ENCODE assay signal across 29 mouse cellular contexts in the genomic region with DNA sequence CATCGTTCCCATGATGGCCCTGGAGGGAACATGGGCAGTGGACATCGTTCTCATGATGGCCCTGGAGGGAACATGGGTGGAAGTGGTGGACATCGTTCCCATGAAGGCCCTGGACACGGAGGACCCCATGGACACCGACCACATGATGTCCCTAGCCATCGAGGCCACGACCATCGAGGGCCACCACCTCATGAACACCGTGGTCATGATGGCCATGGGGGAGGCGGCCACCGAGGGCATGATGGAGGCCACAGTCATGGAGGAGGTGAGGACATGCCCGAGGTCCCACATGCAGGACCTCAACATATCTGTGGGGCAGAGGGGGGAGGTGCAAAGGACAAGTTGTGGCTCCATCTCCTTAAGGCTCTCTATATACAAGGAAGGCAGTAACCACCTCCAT. TPM values are rescaled to one million over a fixed set of nuclear protein-coding genes. Genes with fewer than 3 reads are reported as not detected.
DNase-seq lines count a peak whose midpoint lies in the region; ATAC-seq and TF ChIP-seq lines count a peak whose summit lies in the region.
"Had no signal": no experiment of that assay in that cellular context is flagged by ENCODE, and none has a peak within 500 bp of the region (broad histone marks: within the 10 kb centered on the region; RNA-seq: fewer than 3 reads in every experiment).

No protein-coding gene starts in this region.

- H3K9ac ChIP-seq in forebrain, embryonic 12.5 days: no peak overlapping the region
- H3K9ac ChIP-seq in forebrain, embryonic 16.5 days (replicated peaks; ENCODE audit: low read depth, low read length): no peak overlapping the region
- H3K9ac ChIP-seq in liver, postnatal 0 days (replicated peaks): no peak overlapping the region
- H3K9ac ChIP-seq in midbrain, embryonic 15.5 days: no peak overlapping the region
- H3K9ac ChIP-seq in midbrain, postnatal 0 days (replicated peaks; ENCODE audit: low read length, poor library complexity, severe bottlenecking): no peak overlapping the region
- H3K9ac ChIP-seq: heart, embryonic 15.5 days; limb, embryonic 15.5 days; liver, embryonic 15.5 days; neural tube, embryonic 12.5 days had no signal

- DNase-seq in liver, postnatal 0 days: peak; percentile 14
- DNase-seq in liver: no peak
- DNase-seq in midbrain, postnatal 0 days (ENCODE audit: low spot score): no peak
- DNase-seq in T-cell, adult 2 months (ENCODE audit: low spot score): no peak
- DNase-seq: adrenal gland, adult 8-10 months; cerebellum, postnatal 36 days; embryo, embryonic 11 days; gastrocnemius, adult 2 months; heart, postnatal 36 days; kidney, adult 11 months; kidney, postnatal 14 days; left cerebral cortex, postnatal 4 days; lung, postnatal 14 days; right cerebral cortex, postnatal 14 days; thymus, postnatal 14 days had no signal

- H3K4me2 ChIP-seq in forebrain, embryonic 12.5 days: no peak overlapping the region
- no peak overlapping the region for H3K4me2 ChIP-seq in forebrain, embryonic 16.5 days (ENCODE audit: low read length)
- no peak overlapping the region for H3K4me2 ChIP-seq in liver, postnatal 0 days (ENCODE audit: low read depth, low read length)
- H3K4me2 ChIP-seq in midbrain, embryonic 15.5 days: no peak overlapping the region
- H3K4me2 ChIP-seq in midbrain, postnatal 0 days (ENCODE audit: low read depth, low read length, poor library complexity, severe bottlenecking): no peak overlapping the region
- H3K4me2 ChIP-seq in myocyte (ENCODE audit: low read depth): no peak overlapping the region
- H3K4me2 ChIP-seq: heart, embryonic 15.5 days; limb, embryonic 15.5 days; liver, embryonic 15.5 days; neural tube, embryonic 12.5 days had no signal

- H3K36me3 ChIP-seq in forebrain, embryonic 12.5 days (replicated peaks): peaks cover 58% of the 10 kb centered on the region
- H3K36me3 ChIP-seq in forebrain, embryonic 16.5 days (ENCODE audit: control insufficient read depth, insufficient read depth): peaks cover 28% of the 10 kb centered on the region
- peaks cover 48% of the 10 kb centered on the region for H3K36me3 ChIP-seq in liver, postnatal 0 days (replicated peaks; ENCODE audit: insufficient read depth, low read length)
- peaks cover 52% of the 10 kb centered on the region for H3K36me3 ChIP-seq in midbrain, embryonic 15.5 days (replicated peaks)
- H3K36me3 ChIP-seq in midbrain, postnatal 0 days (ENCODE audit: insufficient read depth, low read length): peaks cover 41% of the 10 kb centered on the region
- peaks cover 37% of the 10 kb centered on the region for H3K36me3 ChIP-seq in myocyte (ENCODE audit: control insufficient read depth, insufficient read depth)

- H3K27me3 ChIP-seq in forebrain, embryonic 12.5 days: no peaks in the 10 kb centered on the region
- no peaks in the 10 kb centered on the region for H3K27me3 ChIP-seq in forebrain, embryonic 16.5 days (replicated peaks; ENCODE audit: control insufficient read depth, insufficient read depth, low read length)
- H3K27me3 ChIP-seq in liver, postnatal 0 days (ENCODE audit: insufficient read depth, low read length): no peaks in the 10 kb centered on the region
- H3K27me3 ChIP-seq in midbrain, embryonic 15.5 days (replicated peaks): no peaks in the 10 kb centered on the region
- no peaks in the 10 kb centered on the region for H3K27me3 ChIP-seq in midbrain, postnatal 0 days (ENCODE audit: insufficient read depth, low read length)
- H3K27me3 ChIP-seq in myocyte (ENCODE audit: control insufficient read depth, insufficient read depth, insufficient read length): no peaks in the 10 kb centered on the region
- H3K27me3 ChIP-seq: CH12.LX; heart, embryonic 15.5 days; limb, embryonic 15.5 days; liver, embryonic 15.5 days; neural tube, embryonic 12.5 days; Patski had no signal

- TF ChIP-seq POLR2A in myocyte (IDR thresholded peaks at IDR 0.05; ENCODE audit: insufficient read length, low read depth): peak; percentile 2

- no peak for TF ChIP-seq CTCF in liver, postnatal 0 days (IDR thresholded peaks at IDR 0.05; ENCODE audit: low read depth)
- no peak for TF ChIP-seq CTCF in midbrain, postnatal 0 days (IDR thresholded peaks at IDR 0.05)

- no peak overlapping the region for H3K4me3 ChIP-seq in forebrain, embryonic 12.5 days (replicated peaks)
- H3K4me3 ChIP-seq in forebrain, embryonic 16.5 days (replicated peaks; ENCODE audit: low read length): no peak overlapping the region
- no peak overlapping the region for H3K4me3 ChIP-seq in liver, postnatal 0 days (ENCODE audit: low read depth, low read length)
- no peak overlapping the region for H3K4me3 ChIP-seq in midbrain, embryonic 15.5 days
- no peak overlapping the region for H3K4me3 ChIP-seq in midbrain, postnatal 0 days (ENCODE audit: low read depth, low read length)
- no peak overlapping the region for H3K4me3 ChIP-seq in myocyte
- H3K4me3 ChIP-seq: forebrain, embryonic 10.5 days; gastrocnemius, adult 2 months; heart, embryonic 15.5 days; limb, embryonic 15.5 days; liver, embryonic 15.5 days; midbrain, embryonic 10.5 days; neural tube, embryonic 12.5 days had no signal

- 0 out of 2 replicates have a peak, but pooled peaks have one; percentile 24 for ATAC-seq in forebrain, embryonic 12.5 days (ENCODE audit: low FRiP score)
- no peak for ATAC-seq in forebrain, embryonic 16.5 days
- ATAC-seq in liver, postnatal 0 days: no peak
- ATAC-seq in midbrain, embryonic 15.5 days (replicated peaks): peak; percentile 32; the same call in 1 of the 2 replicates
- no peak for ATAC-seq in midbrain, postnatal 0 days (ENCODE audit: low FRiP score)
- ATAC-seq: hindbrain, postnatal 0 days; Patski had no signal

- H3ac ChIP-seq in myocyte (ENCODE audit: control insufficient read depth, insufficient read length): no peak overlapping the region

- no peaks in the 10 kb centered on the region for H3K79me2 ChIP-seq in myocyte (ENCODE audit: control insufficient read depth, insufficient read depth)

- TF ChIP-seq EP300 in liver, postnatal 0 days (IDR thresholded peaks at IDR 0.05; ENCODE audit: low read depth): no peak

- no peaks in the 10 kb centered on the region for H3K9me3 ChIP-seq in forebrain, embryonic 12.5 days
- H3K9me3 ChIP-seq in forebrain, embryonic 16.5 days (ENCODE audit: control insufficient read depth, low read length): no peaks in the 10 kb centered on the region
- H3K9me3 ChIP-seq in liver, postnatal 0 days (ENCODE audit: low read length): no peaks in the 10 kb centered on the region
- no peaks in the 10 kb centered on the region for H3K9me3 ChIP-seq in midbrain, embryonic 15.5 days
- H3K9me3 ChIP-seq in midbrain, postnatal 0 days (ENCODE audit: low read length): no peaks in the 10 kb centered on the region
- H3K9me3 ChIP-seq: forebrain, embryonic 10.5 days; G1E; heart, embryonic 15.5 days; limb, embryonic 15.5 days; liver, embryonic 15.5 days; midbrain, embryonic 10.5 days; neural tube, embryonic 12.5 days had no signal

- H3K4me1 ChIP-seq in forebrain, embryonic 12.5 days: no peaks in the 10 kb centered on the region
- H3K4me1 ChIP-seq in forebrain, embryonic 16.5 days (replicated peaks; ENCODE audit: control insufficient read depth, insufficient read depth, low read length): no peaks in the 10 kb centered on the region
- H3K4me1 ChIP-seq in liver, postnatal 0 days (ENCODE audit: insufficient read depth): peaks cover 9% of the 10 kb centered on the region
- no peaks in the 10 kb centered on the region for H3K4me1 ChIP-seq in midbrain, embryonic 15.5 days
- no peaks in the 10 kb centered on the region for H3K4me1 ChIP-seq in midbrain, postnatal 0 days (ENCODE audit: insufficient read depth, low read length)
- H3K4me1 ChIP-seq: forebrain, embryonic 10.5 days; heart, embryonic 15.5 days; limb, embryonic 15.5 days; midbrain, embryonic 10.5 days; neural tube, embryonic 12.5 days had no signal

- 95% methylated on average over 12 of the region's 12 CpGs for WGBS in forebrain, embryonic 12.5 days
- 96% methylated on average over 12 of the region's 12 CpGs for WGBS in forebrain, embryonic 16.5 days
- 88% methylated on average over 12 of the region's 12 CpGs for WGBS in liver, postnatal 0 days (ENCODE audit: insufficient replicate concordance)
- 98% methylated on average over 12 of the region's 12 CpGs for WGBS in midbrain, embryonic 15.5 days
- WGBS in midbrain, postnatal 0 days: 97% methylated on average over 12 of the region's 12 CpGs

- H3K27ac ChIP-seq in forebrain, embryonic 12.5 days: no peak overlapping the region
- H3K27ac ChIP-seq in forebrain, embryonic 16.5 days (ENCODE audit: low read length): no peak overlapping the region
- no peak overlapping the region for H3K27ac ChIP-seq in liver, postnatal 0 days (ENCODE audit: low read depth)
- H3K27ac ChIP-seq in midbrain, embryonic 15.5 days: no peak overlapping the region
- H3K27ac ChIP-seq in midbrain, postnatal 0 days (ENCODE audit: low read depth, low read length): no peak overlapping the region
- H3K27ac ChIP-seq: forebrain, embryonic 10.5 days; gastrocnemius, adult 2 months; heart, embryonic 15.5 days; hindbrain, postnatal 0 days; limb, embryonic 15.5 days; liver, embryonic 15.5 days; midbrain, embryonic 10.5 days; neural tube, embryonic 12.5 days had no signal

RNA-seq across cellular contexts. Expression of gene Ppp1r10, which starts 14.4 kb away (rescaled TPM):
- polyA plus RNA-seq in forebrain, embryonic 12.5 days (2016; fragmentation: Nextera tagmentation; extraction: Ambion mirVana): 65.4 and 70.4 TPM in 2 replicates
- 47.0 and 50.7 TPM in 2 replicates for polyA plus RNA-seq in forebrain, embryonic 16.5 days (2015; fragmentation: Nextera tagmentation; extraction: Ambion mirVana)
- polyA plus RNA-seq in liver, postnatal 0 days (2015; fragmentation: Nextera tagmentation; extraction: Ambion mirVana): 10.0 and 15.9 TPM in 2 replicates
- 47.1 and 47.8 TPM in 2 replicates for polyA plus RNA-seq in midbrain, embryonic 15.5 days (2015; fragmentation: Nextera tagmentation; extraction: Ambion mirVana)
- 39.3 and 52.8 TPM in 2 replicates for total RNA-seq in midbrain, postnatal 0 days (2014; rRNA removed)
- 23.0 and 24.8 TPM in 2 replicates for polyA plus RNA-seq in midbrain, postnatal 0 days (2015; fragmentation: Nextera tagmentation; extraction: Ambion mirVana)
- 32.9 TPM for polyA plus RNA-seq in myocyte (2012; fragmentation: generic; extraction: Trizol)

RNA-seq across cellular contexts. Expression of gene Mrps18b, which starts 14.4 kb away (rescaled TPM):
- 56.2 and 56.6 TPM in 2 replicates for polyA plus RNA-seq in forebrain, embryonic 12.5 days (2016; fragmentation: Nextera tagmentation; extraction: Ambion mirVana)
- 50.8 and 55.6 TPM in 2 replicates for polyA plus RNA-seq in forebrain, embryonic 16.5 days (2015; fragmentation: Nextera tagmentation; extraction: Ambion mirVana)
- polyA plus RNA-seq in liver, postnatal 0 days (2015; fragmentation: Nextera tagmentation; extraction: Ambion mirVana): 81.2 and 82.4 TPM in 2 replicates
- polyA plus RNA-seq in midbrain, embryonic 15.5 days (2015; fragmentation: Nextera tagmentation; extraction: Ambion mirVana): 49.3 and 54.2 TPM in 2 replicates
- total RNA-seq in midbrain, postnatal 0 days (2014; rRNA removed): 37.2 and 46.6 TPM in 2 replicates
- 55.7 and 57.4 TPM in 2 replicates for polyA plus RNA-seq in midbrain, postnatal 0 days (2015; fragmentation: Nextera tagmentation; extraction: Ambion mirVana)
- 104 TPM for polyA plus RNA-seq in myocyte (2012; fragmentation: generic; extraction: Trizol)

RNA-seq across cellular contexts. Expression of gene Atat1, which starts 20.8 kb away (rescaled TPM):
- 277 and 280 TPM in 2 replicates for polyA plus RNA-seq in forebrain, embryonic 12.5 days (2016; fragmentation: Nextera tagmentation; extraction: Ambion mirVana)
- 423 and 493 TPM in 2 replicates for polyA plus RNA-seq in forebrain, embryonic 16.5 days (2015; fragmentation: Nextera tagmentation; extraction: Ambion mirVana)
- polyA plus RNA-seq in liver, postnatal 0 days (2015; fragmentation: Nextera tagmentation; extraction: Ambion mirVana): 3.4 and 4.8 TPM in 2 replicates
- 482 and 507 TPM in 2 replicates for polyA plus RNA-seq in midbrain, embryonic 15.5 days (2015; fragmentation: Nextera tagmentation; extraction: Ambion mirVana)
- 199 and 216 TPM in 2 replicates for total RNA-seq in midbrain, postnatal 0 days (2014; rRNA removed)
- polyA plus RNA-seq in midbrain, postnatal 0 days (2015; fragmentation: Nextera tagmentation; extraction: Ambion mirVana): 326 and 332 TPM in 2 replicates
- polyA plus RNA-seq in myocyte (2012; fragmentation: generic; extraction: Trizol): 23.1 TPM

RNA-seq across cellular contexts. Expression of gene 2310061I04Rik, which starts 33.4 kb away (rescaled TPM):
- polyA plus RNA-seq in forebrain, embryonic 12.5 days (2016; fragmentation: Nextera tagmentation; extraction: Ambion mirVana): 26.7 and 29.4 TPM in 2 replicates
- 34.5 and 49.5 TPM in 2 replicates for polyA plus RNA-seq in forebrain, embryonic 16.5 days (2015; fragmentation: Nextera tagmentation; extraction: Ambion mirVana)
- polyA plus RNA-seq in liver, postnatal 0 days (2015; fragmentation: Nextera tagmentation; extraction: Ambion mirVana): 15.6 and 16.9 TPM in 2 replicates
- polyA plus RNA-seq in midbrain, embryonic 15.5 days (2015; fragmentation: Nextera tagmentation; extraction: Ambion mirVana): 68.2 and 72.8 TPM in 2 replicates
- 43.5 and 47.7 TPM in 2 replicates for total RNA-seq in midbrain, postnatal 0 days (2014; rRNA removed)
- 88.3 and 89.3 TPM in 2 replicates for polyA plus RNA-seq in midbrain, postnatal 0 days (2015; fragmentation: Nextera tagmentation; extraction: Ambion mirVana)
- polyA plus RNA-seq in myocyte (2012; fragmentation: generic; extraction: Trizol): 33.7 TPM

RNA-seq across cellular contexts. Expression of gene Abcf1, which starts 38.9 kb away (rescaled TPM):
- polyA plus RNA-seq in forebrain, embryonic 12.5 days (2016; fragmentation: Nextera tagmentation; extraction: Ambion mirVana): 117 and 118 TPM in 2 replicates
- polyA plus RNA-seq in forebrain, embryonic 16.5 days (2015; fragmentation: Nextera tagmentation; extraction: Ambion mirVana): 88.3 and 89.6 TPM in 2 replicates
- polyA plus RNA-seq in liver, postnatal 0 days (2015; fragmentation: Nextera tagmentation; extraction: Ambion mirVana): 37.8 and 47.7 TPM in 2 replicates
- 89.3 and 92.1 TPM in 2 replicates for polyA plus RNA-seq in midbrain, embryonic 15.5 days (2015; fragmentation: Nextera tagmentation; extraction: Ambion mirVana)
- total RNA-seq in midbrain, postnatal 0 days (2014; rRNA removed): 61.8 and 67.0 TPM in 2 replicates
- 89.0 and 100 TPM in 2 replicates for polyA plus RNA-seq in midbrain, postnatal 0 days (2015; fragmentation: Nextera tagmentation; extraction: Ambion mirVana)
- polyA plus RNA-seq in myocyte (2012; fragmentation: generic; extraction: Trizol): 90.1 TPM

Comparison
In these comparisons a context has a peak if more than half of its experiments do, and no peak if none do; other contexts are left out.
1. ATAC-seq: peak in forebrain, embryonic 12.5 days (single experiment) and midbrain, embryonic 15.5 days (single experiment); none in forebrain, embryonic 16.5 days (single experiment), liver, postnatal 0 days (single experiment) and midbrain, postnatal 0 days (single experiment).
2. RNA of gene Atat1, which starts 20.8 kb away (polyA plus RNA-seq): 482 to 507 TPM in midbrain, embryonic 15.5 days, 423 to 493 TPM in forebrain, embryonic 16.5 days, 326 to 332 TPM in midbrain, postnatal 0 days and 277 to 280 TPM in forebrain, embryonic 12.5 days; 23.1 TPM in myocyte (single experiment) and 3.4 to 4.8 TPM in liver, postnatal 0 days; every median in the first group is over 10 times any median in the second.